Mouse (Mus musculus) heart, postnatal 14 days (tissue): Measurements from ENCODE around the gene Siglecf. TPM values are rescaled to one million over a fixed set of nuclear protein-coding genes. Genes with fewer than 3 reads are reported as not detected.
A peak's percentile ranks its signal among the peaks of the same experiment; 100 is the strongest.
"Not testable (repeated sequence)": the region's sequence is repeated elsewhere in the genome, so short reads cannot be mapped to it uniquely, and the experiment has no call there.

ENCODE experiments used
- DNase-seq, 2 experiments: peaks; one replicate each; pipeline ENCODE4 v3.0.0; 2021 to 2022
- intact Hi-C: fragments of 180-260 bp; cut with DNase I; formaldehyde crosslinking; loops from one replicate; pipeline ENCODE4 v1.15.1; 2025
- long read RNA-seq, 2 experiments: library from polyadenylated mRNA; stranded (forward); transcript quantifications; one replicate each; pipeline ENCODE4 v2.0.0; 2021
- total RNA-seq, 2 experiments: library from RNA; stranded (reverse); gene quantifications; 2 replicates each; pipeline ENCODE4 v1.2.3; 2021

Siglecf gene
- total RNA-seq: not detected
- long read RNA-seq, experiment 1: 0 reads
- long read RNA-seq, experiment 2: 0 reads

- intact Hi-C loops: no loop called here
- no peak for DNase-seq
These were observed at the start of gene Siglecf for GRCm38 (mm10) chr7:43351154-43351553. Gene Siglecf, plus strand, starts transcription at chr7:43351341.

- intact Hi-C loops: loop anchor here (10.0 kb wide), 1 partner anchor 140 kb away; the partner anchor contains the start of genes Cldnd2, Etfb and Gm45233
- DNase-seq: peak; percentile 13 to 41
These were observed 45.9 kb upstream of the Siglecf start for GRCm38 (mm10) chr7:43305235-43305634.

DNA sequence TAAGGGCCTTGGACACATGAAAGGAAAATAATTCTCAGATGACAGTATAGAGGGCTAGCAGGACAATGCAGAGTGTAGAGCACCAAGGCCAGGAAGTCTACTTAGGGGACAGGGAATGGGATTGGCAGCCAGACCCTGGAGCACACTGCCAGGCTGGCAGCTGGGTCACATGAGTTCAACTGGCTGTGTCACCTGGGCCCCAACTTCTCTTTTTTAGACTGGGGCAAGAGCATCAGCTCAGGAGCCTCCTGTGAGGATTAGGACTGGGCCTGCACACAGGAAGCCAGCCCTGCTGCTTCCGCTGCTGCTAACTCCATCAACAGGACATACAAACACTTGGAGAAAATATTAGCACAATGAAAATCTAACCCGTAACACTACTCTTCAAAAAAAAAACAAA, 42.1 kb upstream of the Siglecf start:
- peak; percentile 29 to 54 for DNase-seq
- intact Hi-C loops: loop anchor here (10.0 kb wide), 1 partner anchor 136 kb away; the partner anchor contains the start of genes Cldnd2, Etfb and Gm45233

- DNase-seq: peak in 1 of 2 experiments; percentile 15
- intact Hi-C loops: loop anchor here (10.0 kb wide), 1 partner anchor 273 kb away; no protein-coding TSS in a partner anchor
These were observed 39.5 kb upstream of the Siglecf start for GRCm38 (mm10) chr7:43311632-43312031.

GRCm38 (mm10) chr7:43312386-43313012, 38.6 kb upstream of the Siglecf start:
- intact Hi-C loops: loop anchor here (10.0 kb wide), 1 partner anchor 272 kb away; no protein-coding TSS in a partner anchor
- peak in 1 of 2 experiments; percentile 52 for DNase-seq

DNA sequence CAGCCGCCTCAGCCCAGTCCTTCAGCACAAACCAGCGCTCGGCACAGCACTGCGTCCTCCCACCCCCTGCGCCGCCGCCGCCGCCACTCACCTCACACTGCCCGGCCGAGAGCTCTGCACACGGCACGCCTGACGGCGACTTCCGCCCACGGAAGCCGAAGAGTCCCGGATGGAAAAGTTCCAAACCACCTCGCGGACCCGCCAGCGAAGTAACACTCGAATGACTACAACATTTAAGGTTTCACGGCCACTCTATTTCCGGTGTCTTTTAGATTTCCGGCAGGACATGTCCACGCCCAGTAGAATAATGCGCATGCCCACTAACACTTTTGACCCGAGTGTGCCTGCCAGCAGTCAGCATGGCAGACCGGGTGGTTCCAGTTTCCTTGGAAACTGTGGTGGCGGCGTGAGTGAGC, 38.1 kb upstream of the Siglecf start, which contains the start of gene Zfp715:
Gene Zfp715, minus strand, starts transcription at position 282 of the 416 bp plus-strand sequence.
- intact Hi-C loops: loop anchor here (10.0 kb wide), 1 partner anchor 272 kb away; no protein-coding TSS in a partner anchor
- DNase-seq: peak; percentile 84 to 89

- intact Hi-C loops: no loop called here
- DNase-seq: no peak
These were observed 24.8 kb upstream of the Siglecf start for GRCm38 (mm10) chr7:43326223-43326780.

DNA sequence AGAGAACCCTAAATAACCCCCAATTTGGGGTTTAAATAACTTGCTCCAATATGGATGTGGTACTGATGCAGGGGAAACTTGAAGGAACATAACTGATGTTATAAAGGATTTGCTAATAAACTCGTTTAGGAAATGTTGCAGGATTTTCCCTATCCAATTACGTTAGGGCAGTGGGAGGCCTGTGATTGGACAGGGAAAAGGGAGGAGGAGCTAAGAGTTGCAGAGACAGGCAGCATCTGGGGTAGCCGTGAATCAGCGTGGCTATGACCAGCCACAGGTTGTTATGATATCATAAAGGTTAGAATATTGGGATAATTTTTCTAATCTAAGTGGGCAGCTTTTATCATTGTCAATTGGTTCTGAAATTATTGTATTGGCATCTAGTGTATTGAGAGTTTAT, 23.0 kb upstream of the Siglecf start:
- intact Hi-C loops: no loop called here

GRCm38 (mm10) chr7:43333203-43333602, 17.9 kb upstream of the Siglecf start:
- intact Hi-C loops: no loop called here
- peak; percentile 49 to 64 for DNase-seq

More for the DNA sequence above, 23.0 kb upstream of the Siglecf start:
- DNase-seq: no peak

- DNase-seq: no peak
- intact Hi-C loops: loop anchor here (2.0 kb wide), 2 partner anchors 51 to 83 kb away; no protein-coding TSS in a partner anchor
These were observed 17.2 kb upstream of the Siglecf start for GRCm38 (mm10) chr7:43333899-43334298.

DNA sequence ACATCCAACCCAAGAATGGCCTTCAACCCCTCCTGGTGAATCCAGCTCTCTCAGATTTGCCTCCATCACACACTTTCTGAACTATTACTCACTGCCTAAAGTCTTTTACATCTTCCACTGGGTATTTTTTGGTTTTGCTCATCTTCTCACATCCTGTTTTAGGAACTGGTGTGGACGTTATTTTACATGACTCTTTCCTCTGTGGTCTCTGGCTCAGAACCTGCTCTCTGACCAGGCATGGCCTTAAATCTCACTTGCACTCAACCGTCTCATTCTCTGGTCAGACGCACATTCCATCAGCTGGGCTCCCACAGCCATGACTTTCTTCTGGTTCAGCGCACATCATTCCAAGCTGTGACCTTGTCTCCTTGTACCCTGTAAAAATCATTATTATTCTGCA, 10.4 kb upstream of the Siglecf start:
- intact Hi-C loops: no loop called here
- no peak for DNase-seq

GRCm38 (mm10) chr7:43343191-43343590, 8.0 kb upstream of the Siglecf start:
- no peak for DNase-seq
- intact Hi-C loops: no loop called here

DNA sequence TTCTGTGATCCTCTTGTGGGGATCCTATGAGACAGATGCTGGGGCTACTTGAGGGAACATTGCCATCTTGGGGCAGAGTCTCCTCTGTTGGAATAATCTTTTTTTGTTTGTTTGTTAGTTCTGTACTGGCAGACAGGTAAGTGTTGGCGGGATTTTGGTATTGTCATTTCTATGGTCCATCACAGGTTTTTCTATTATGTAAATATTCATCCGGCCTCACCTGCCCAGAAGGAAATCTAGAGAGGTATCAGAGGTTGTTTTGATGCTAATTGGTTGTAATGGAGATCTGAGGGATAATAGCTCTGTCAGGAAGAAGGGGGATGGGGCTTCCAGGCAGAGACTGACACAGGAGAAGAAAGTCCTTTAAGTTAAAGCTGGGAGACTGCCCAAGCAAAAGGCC, 7.1 kb upstream of the Siglecf start:
- intact Hi-C loops: no loop called here
- DNase-seq: no peak

DNA sequence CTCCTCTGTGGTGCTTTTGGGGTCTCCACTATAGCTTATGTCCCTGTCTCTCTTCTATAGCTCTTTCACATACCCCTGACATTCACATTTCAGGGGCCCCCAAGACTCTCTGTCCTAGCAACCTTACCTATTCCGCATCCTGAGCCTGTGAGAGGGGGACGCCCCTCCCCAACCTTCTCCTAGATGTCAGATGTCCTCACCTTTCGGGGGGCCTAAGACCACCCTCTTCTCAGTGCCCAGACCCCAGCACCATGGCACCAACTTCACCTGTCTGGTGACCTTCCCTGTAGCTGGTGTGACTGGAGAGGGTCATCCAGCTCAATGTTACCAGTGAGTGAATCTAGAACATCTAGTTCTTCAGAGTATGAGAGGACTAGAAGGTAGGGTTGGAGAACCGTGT, 6.7 kb upstream of the Siglecf start:
- intact Hi-C loops: no loop called here
- no peak for DNase-seq

- intact Hi-C loops: no loop called here
- no peak for DNase-seq
These were observed 5.0 kb upstream of the Siglecf start for GRCm38 (mm10) chr7:43346148-43346547.

DNA sequence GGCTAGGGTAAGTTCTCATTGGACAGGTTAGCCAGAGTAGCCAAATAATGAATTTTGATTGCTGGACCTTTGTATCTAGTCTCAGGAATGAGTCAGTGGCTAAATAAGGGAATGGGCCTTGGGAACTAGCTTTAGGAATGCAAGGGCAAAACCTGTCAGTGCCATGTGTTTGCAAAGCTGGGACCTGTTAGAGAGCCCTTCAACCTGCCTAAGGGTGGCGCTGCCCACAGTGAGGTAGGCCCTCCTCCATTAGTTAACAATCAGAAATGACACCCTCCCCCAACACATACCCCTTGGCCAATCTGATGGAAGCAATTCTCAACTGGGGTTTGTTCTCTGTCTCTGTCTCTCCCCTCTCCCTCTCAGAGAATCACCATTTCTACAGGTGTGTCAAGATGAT, 4.6 kb upstream of the Siglecf start:
- no peak for DNase-seq
- intact Hi-C loops: no loop called here

GRCm38 (mm10) chr7:43349623-43350022, 1.5 kb upstream of the Siglecf start:
- DNase-seq: peak in 1 of 2 experiments; percentile 9
- intact Hi-C loops: not testable (repeated sequence)

DNA sequence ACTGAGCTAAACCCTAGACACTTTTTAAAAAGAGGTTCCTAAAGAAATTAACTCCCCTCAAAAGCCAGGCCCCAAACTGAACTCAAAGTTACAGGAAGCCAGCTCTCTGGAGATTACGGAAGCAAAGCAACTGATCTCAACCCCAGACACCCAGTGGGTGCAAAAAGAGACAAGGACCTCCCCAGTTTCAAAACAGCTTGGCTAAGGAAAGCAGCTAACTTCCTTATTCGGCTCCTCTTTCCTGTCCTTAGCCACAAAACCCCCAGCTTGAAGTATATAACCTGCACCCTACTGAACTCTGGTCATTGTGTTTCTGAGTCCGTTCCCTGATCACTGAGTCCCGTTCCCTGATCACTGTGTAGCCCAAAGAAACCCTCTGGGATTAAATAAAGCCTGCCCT, 2.0 kb downstream of the Siglecf start:
- DNase-seq: no peak
- intact Hi-C loops: no loop called here

GRCm38 (mm10) chr7:43353758-43354157, 2.6 kb downstream of the Siglecf start:
- DNase-seq: no peak
- intact Hi-C loops: no loop called here

- intact Hi-C loops: no loop called here
- DNase-seq: peak in 1 of 2 experiments; percentile 8
These were observed 4.0 kb downstream of the Siglecf start for GRCm38 (mm10) chr7:43354893-43355835.

DNA sequence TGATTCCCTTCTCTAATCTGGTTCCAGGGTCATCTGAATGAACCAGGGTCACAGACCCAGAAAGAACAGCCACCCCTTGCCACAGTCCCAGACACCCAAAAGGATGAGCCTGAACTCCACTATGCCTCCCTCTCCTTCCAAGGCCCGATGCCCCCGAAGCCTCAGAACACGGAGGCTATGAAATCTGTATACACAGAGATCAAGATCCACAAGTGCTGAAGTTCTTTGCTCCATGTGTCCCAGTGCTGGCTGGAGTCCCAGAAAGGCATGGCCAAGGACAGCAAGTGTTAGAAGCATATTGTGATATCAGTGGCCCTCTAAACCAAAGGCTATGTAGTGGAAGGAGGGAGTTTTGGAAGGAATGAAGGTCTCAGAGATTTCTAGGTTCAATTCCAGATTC, 7.4 kb downstream of the Siglecf start:
- intact Hi-C loops: no loop called here
- peak in 1 of 2 experiments; percentile 5 for DNase-seq
